Mouse (Mus musculus): ENCODE data around the gene Tfb1m.

The Tfb1m gene

DNA sequence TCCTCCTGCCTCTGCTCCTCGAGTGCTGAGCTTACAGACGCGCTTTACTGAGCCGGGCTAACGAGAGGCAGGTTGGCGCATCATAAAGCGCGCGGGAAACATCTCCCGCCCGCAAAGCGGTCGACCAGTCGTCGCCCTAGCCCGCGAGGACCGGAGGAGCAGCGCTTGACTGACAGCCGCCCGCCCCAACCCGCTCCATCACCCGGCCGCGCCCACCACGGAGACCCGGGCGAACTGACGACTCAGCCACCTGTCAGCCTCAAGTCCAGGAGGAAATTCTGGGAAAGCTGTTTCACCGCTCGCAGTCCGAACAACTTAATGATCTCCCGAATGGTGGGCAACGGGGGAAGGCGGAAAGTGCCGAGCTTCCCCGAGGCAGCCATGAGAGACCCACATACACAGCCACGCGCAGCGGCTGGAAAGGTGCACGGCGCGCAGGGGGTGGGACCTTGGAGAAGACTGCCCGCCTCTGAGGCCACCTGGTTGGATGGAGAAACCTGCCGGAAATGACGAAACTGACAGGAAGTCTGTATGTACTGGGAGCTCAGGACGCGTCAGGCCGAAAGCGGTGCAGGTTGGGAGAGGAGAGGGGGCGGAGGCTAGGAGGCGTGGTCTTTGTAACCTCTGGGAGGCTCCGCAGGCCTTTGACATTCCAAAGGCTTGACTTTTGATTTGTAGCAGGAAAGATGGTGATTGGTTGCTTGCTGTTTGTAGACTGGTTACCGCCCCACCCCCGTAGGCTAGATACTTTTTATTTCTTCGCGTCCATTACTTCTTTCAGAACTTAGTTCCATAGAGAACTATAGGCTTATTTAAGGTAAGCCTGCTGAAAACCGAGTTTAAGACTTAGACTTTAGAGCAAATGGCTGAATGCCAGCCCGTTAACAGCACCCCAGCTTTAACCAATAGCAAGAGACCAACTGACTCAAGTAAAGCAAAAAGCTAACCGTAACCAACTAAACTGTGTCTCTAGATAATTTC is at the start of gene Tfb1m:
Tfb1m (minus strand) TSS at position 451 of the 981 bp plus-strand sequence.
- DNase-seq (ENCODE audit: low read depth in 1 of 2, low spot score in 2 of 2), result peak; percentile 94 to 95

DNA sequence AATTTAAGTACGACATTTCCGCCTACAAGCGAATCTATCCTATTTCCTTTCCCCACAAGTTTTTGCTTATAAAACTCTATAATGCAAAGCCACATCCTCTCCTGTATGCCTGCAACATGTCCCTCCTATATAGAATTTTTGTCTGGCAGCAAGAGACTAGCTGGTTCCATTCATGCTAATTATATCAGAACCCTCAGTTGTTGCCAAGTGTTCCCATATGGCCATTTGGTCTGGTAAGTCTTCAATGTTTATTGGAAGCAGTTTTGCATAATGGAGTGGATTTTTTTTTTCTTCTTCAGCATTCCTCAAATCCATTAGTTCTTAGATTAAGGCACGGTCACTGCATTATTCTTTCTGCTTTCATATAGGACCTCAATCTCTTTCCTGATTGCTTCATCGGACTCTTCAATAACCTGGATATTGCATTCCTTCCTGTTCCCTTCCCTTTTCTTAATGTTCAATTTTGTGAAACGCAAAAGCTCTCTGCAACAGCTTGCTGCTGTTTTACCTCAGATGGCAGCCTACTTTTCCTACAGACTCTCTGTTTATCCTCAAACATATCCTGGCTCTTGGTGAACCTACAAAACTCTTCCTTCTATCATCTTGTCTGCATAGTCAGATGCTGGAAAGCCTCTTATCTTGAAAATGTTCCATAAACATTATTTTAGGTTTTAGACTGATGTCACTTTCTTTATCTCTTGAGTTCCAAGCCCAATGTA is 45.5 kb upstream of the Tfb1m start:
- DNase-seq (ENCODE audit: low read depth in 1 of 2, low spot score in 2 of 2), result no peak

DNA sequence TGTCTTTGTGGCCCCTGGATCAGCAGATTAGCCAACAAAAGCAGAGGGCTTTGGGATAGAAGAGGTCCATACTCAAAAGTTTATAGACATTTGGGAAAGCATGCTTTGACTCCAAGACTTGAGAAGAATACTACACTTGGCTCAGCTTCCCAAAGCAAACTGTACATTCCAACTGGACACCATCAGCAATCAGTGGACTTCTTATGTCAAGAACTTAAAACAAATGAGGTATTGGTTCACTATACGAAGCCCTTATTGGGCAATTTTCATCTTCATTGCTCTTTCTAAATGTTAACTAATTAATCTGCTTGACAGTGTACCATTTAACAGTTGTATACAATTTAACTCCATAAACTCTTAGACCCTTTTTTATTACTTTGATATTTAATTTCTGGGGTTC is 40.8 kb upstream of the Tfb1m start:
- no peak for DNase-seq (ENCODE audit: low read depth in 1 of 2, low spot score in 2 of 2)

DNA sequence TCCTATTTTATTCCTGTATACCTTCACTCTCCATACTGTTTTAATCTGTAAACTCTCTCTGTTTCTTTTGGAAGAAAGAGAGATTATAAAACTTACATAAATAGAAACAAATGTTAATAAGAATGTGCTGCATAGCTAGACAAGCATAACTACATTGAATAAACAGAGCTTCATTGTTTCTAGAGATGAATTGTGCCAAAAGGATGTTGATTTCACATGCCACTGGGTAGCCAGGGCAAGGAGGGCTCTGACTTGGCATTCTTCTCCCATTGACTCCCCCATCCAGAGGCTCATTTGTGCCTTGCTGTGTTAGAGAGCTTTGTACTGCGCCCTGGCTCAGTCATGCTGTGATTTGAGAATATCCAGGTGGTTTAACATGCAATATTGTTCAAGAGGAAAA is 40.3 kb upstream of the Tfb1m start:
- DNase-seq (ENCODE audit: low read depth in 1 of 2, low spot score in 2 of 2), result no peak

DNA sequence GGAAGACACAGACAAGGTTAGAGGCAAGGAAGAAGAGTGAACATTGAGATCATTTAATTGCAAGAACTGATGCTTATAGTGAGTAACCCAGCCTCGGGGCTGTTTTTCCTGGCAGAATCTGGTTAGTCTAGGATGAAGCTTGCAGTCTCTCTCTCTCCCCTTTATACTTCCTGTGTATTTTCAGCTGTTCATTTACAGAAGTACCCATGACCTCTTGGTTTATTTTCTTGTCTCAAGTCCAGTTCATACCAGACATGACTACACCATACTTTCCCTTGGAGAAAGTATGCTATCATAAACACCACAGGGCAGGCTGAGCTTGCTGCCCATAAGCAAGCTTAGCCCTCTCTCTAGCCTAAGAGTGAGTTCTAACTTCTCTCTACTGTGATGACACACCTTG is 39.5 kb upstream of the Tfb1m start:
- no peak for DNase-seq (ENCODE audit: low read depth in 1 of 2, low spot score in 2 of 2)

DNA sequence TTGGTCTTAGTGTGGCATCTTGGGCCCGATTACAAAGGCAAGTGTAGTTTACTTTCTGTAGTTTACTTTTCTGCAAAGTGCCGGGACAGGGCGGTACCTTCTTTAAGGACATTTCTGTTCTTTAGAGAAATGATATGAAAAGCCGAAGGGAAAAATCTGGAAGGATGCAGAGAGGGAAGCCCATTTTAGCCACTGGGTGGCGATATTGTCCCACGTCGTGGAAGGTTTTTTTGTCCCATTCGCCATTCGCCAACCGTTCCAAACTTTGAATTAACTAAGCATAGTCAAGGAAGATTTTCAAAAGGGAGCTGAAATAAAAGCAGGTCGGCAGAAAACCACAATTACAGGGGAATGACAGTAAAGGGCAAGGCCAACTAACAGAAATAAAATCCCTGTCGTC is 13.3 kb upstream of the Tfb1m start:
- DNase-seq (ENCODE audit: low read depth in 1 of 2, low spot score in 2 of 2), result no peak

DNA sequence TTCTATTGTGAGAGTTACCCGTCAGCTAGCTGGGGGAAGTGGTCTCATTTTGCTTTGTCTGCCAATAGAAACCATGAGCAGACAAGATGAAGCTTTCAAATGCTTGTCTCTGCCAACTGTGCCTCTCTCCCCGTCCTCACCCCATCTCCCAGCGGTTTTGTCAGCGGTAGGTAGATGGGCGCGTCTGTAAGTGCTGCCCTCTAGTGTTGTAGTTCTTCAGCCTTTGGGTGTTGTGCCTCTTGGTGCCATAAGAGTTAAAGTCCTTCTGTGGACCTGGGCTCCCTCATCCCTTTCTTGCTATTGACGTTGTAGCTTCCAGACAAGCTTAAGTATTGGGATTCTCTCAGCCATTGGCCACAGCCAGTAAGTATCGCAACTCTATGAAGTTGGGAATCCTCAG is 4.8 kb upstream of the Tfb1m start:
- no peak for DNase-seq (ENCODE audit: low read depth in 1 of 2, low spot score in 2 of 2)

DNA sequence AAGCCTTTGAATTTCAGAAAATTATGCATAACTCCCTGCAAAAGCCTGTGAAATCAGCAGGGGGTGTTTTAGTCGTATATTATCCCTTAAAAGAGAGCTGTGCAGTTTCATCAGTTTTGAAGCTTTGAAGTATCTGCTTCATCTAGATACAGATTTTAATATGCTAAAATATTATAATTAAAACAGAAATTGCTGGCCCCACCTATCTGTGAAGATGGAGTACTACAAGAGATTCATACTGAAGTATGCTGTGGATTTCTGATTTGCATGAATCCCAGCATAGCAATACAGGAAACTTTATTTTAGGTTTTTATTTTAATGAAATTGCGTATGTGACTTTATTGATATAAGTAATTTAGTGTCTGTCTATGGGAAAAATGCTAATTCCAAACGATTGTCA is 3.0 kb upstream of the Tfb1m start:
- DNase-seq (ENCODE audit: low read depth in 1 of 2, low spot score in 2 of 2), result no peak

DNA sequence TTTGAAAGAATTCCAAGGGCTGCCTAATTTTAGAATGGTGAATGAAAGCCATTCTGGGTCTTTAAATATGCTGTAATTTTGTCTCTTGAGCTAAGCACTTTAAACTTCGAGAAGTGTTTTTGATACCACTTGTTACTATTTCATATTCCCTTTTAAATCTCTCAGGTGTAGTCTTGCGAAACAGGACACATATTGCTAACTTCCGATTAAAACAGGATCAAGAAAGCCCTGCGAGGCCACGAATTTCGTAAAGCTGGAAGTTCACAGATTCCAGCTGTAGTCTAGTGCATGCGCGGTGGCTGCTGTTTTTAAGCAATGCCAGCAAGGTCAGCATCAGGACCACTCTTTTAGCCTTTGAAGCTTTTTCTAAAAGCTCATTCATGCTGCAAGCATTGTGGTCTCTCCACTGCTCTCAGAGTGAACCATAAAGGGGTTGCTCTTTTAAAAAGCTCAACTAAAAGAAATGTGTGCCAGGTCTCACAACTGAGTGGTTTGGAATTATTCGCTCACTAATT is 832 bp upstream of the Tfb1m start:
- no peak for DNase-seq (ENCODE audit: low read depth in 1 of 2, low spot score in 2 of 2)

DNA sequence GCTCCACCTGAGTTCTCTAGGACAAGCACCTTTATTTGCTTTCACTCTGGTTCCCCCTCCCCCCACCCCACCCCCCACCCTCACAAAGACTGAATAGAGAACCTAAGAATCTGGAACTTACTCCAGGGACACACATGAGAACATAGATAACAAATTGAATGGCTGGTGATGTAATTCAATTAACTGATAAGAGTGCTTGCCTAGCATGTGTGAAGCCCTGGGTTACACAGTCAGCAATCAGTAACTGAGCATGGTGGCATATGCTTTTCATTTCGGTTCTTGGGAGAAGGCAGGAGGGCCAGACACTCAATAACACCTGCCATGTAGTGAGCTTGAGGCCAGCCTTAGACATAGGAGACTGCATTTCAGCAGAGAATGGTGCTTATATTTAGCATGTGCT is 1.3 kb downstream of the Tfb1m start:
- no peak for DNase-seq (ENCODE audit: low read depth in 1 of 2, low spot score in 2 of 2)

DNA sequence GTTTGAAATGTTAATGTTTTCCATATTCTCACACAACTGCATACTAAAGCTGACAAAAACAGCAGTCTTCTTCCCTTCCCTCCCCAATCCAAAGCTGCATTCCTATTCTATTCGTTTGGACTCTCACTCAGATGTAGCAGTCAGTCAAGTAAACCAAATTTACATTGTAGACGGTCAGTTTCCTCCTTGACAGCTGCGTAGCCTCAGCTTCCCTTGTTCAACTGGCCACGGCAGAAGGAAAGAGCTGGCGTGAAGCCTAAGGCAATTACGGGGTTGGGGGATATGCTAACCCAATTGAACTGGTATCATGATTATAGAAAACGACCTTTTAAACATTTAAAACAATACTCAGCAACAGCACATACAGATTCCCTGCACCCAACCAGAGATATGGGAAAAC is 9.9 kb downstream of the Tfb1m start:
- DNase-seq (ENCODE audit: low read depth in 1 of 2, low spot score in 2 of 2), result no peak

DNA sequence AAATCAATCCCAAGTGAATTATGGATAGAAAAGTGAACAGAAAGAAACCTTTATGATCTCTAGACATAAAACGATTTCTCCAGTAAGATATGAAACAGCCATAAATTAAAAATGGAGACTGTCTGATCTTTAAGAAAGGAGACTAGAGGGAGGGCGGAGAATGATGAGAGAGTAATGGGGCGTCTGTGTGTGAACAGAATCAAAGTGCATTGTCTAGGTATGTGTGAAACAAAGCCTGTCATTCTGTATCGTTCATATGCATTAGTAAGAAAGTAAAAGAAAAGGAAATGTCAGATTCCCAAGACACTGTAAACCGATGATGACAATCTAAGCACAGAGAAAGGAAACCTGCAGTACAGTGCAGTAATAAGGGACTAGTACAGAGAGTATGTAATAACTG is 16.5 kb downstream of the Tfb1m start:
- DNase-seq (ENCODE audit: low read depth in 1 of 2, low spot score in 2 of 2), result no peak

DNA sequence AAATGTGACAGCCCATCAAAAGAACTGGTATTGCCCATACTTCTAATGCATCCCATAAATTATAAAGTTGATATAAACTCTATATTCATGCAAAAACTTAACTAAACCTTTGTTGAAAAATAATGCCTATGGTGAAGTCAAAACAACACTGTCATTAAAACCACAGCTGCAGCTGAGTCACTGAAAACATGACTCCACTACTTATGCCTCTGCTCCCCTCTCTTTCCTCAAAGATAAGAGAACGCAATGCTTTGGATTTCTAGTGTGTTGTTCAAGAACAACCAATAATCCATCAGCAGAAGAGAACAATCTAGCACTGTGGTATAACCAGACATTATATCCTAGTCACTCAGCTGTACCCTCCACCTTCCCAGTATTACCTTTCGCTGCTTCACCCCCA is 17.3 kb downstream of the Tfb1m start:
- DNase-seq (ENCODE audit: low read depth in 1 of 2, low spot score in 2 of 2), result no peak

DNA sequence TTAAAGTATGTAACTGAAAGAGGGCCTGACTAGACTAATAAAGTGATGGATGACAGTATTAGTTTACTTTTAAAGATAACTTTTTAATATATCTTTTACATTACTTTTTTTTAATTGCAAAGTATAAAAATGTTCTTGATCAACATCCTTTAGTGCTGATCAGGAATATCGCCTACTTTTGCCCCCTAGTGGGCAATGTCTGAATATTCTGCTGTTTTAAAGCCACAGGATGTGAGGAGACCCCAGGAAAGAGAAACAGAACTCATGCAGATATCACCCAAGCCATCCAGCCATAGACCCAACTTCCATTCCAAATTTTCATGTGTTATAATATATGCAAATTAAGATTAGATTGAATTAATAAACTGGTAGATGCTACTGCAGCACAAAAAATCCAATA is 24.2 kb downstream of the Tfb1m start:
- DNase-seq (ENCODE audit: low read depth in 1 of 2, low spot score in 2 of 2), result no peak

DNA sequence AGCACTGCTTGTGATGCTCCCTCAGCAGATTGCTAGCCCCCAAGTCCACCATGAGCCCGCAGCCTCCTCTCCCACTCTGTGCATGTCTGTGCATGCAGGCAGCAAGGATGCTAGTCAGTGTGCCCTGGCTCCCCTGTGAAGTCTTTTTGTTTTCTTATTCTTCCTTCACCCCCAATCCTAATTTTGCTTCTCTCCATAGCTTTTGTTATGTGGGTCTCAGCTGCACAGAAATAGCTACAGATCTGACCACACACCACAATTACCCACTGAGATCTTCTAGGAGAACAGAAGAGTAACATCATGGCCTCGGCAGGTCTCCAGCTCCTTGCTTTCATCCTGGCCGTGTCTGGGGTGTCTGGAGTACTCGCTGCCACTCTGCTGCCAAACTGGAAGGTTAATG is 25.3 kb downstream of the Tfb1m start, which contains the start of gene Cldn20:
Cldn20 (plus strand) TSS at position 301 of the 400 bp plus-strand sequence.
- no peak for DNase-seq (ENCODE audit: low read depth in 1 of 2, low spot score in 2 of 2)

DNA sequence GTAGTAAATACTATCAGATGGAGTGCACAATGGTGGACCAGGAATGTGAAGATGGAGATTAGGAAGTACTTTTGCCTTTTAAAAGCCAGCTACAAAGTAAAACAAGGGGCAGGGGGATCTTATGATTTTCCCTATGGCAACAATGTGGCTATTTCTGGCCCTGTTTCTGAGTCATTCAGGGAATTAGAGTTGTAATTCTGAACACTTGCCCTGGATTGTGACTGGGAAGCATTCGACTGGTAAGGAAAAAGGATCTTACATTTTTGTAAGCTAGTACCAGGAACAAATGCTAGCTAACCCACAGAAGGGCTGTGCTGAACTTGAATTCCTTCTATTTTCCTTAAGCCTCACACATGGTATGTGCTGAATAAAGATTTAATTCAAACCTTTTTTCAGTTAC is 25.9 kb downstream of the Tfb1m start:
- DNase-seq (ENCODE audit: low read depth in 1 of 2, low spot score in 2 of 2), result no peak

DNA sequence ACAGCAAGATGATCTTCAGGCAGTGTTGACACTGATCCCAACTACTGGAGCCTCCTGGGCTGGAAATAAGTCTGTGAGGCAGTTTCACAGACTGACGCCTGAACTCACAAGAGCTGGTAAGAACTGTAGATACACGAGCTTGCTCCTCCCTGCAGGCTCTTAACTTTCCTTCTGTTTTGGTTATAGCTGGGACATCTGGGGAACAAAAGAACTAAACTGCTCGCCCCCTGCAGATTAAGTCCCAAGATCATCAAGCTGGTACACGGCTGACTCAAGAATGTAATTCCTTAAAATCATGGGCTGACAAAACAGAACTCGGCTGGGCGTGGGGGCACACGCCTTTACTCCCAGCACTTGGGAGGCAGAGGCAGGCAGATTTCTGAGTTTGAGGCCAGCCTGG is 27.0 kb downstream of the Tfb1m start:
- DNase-seq (ENCODE audit: low read depth in 1 of 2, low spot score in 2 of 2), result no peak

DNA sequence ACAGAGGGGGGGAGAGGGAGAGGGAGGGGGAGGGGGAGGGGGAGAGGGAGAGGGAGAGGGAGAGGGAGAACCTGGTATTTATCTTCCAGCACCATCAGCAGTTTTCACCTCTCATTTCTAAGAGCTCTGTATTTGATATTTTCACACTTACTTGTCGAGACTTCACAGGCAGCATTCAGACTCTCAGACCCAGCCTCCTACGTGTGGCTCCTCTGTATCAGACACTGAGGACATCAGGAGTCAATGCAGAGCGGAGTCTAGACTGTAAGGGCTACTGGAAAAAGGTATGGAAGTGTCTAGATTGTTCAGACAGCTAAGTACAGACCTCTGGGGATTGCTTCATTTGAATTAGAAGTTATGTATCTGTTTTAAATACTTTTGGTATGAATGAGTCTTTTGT is 28.1 kb downstream of the Tfb1m start:
- no peak for DNase-seq (ENCODE audit: low read depth in 1 of 2, low spot score in 2 of 2)

DNA sequence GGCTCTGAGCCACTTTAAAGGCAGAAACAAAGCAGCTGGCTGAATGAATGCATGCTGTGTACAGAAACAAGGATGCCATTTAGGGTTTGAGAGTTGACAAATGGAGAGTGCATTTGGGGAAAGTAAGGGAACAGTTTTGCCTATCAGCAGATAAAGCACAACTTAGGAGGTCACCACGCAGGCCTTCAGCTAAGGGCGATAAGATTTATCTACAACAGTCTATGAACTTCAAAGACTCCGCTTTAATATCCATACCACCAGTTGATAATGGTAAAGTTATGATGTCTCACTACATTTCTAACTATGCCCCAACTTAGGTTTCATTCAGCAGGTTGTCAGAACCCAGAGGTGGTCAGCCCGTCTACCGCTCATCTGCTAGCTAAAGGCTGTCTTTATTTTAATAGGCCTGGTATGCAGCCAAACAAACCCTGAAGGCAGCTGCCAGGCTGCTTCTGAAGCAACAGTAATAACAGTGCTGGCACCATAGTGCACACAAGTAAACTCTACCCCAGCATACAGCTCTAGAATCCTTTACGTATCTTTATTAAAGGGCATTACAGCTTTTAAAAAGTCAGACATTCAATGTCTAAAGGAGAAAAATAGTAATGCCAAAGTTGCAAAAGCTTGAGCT is 29.6 kb downstream of the Tfb1m start:
- DNase-seq (ENCODE audit: low read depth in 1 of 2, low spot score in 2 of 2), result no peak

DNA sequence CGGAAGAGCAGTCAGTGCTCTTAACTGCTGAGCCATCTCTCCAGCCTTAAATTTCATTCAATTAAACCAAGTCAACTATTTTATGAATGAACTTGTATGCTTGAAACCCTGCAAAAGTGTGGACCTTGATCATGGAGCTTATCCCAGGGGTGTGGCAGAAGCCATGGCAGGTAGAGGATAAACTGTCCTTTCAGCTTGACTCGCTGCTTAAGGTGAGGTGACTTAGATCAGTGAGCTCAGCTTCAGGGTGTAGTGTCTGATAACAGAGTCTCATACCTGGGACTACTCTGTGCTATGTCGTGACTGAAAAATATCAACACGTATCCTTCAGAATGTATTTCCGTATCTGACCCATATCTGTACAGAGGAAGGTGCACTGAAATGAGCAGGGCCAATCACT is 37.2 kb downstream of the Tfb1m start:
- DNase-seq (ENCODE audit: low read depth in 1 of 2, low spot score in 2 of 2), result no peak

DNA sequence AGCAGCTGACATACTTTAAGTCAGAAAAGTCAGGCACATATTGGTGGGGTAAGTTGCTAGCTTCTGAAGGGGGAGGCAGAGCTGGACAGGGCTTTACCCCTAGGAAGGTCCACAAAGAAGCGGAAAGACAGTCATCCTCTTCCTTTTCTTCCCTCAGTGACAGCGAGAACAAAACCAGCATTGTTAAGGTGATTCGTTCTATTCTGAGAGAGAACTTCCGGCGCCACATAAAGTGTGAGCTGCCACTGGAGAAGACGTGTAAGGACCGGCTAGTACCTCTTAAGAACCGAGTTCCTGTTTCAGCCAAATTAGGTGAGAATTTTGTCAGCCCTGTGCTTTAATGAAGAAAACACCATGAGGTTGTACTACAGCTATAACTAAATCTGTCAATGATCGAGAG is 41.2 kb downstream of the Tfb1m start:
- DNase-seq (ENCODE audit: low read depth in 1 of 2, low spot score in 2 of 2), result no peak

DNA sequence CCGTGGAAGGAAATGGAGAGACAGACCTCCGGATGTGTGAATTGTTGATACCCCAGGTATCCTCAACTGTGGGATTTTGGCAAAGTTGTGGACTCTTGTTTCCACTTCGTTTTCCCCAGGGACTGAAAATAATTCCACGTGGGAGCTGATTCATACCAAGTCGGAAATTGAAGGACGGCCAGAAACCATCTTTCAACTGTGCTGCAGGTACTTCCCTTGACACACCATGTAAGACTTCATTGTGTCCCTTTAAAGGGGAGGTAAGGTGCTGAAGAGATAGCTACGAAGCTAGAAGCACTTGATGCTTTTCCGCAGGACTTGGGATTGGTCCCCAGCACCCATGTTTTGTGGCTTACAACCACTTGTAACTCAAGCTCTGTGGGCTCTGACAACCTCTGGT is 41.7 kb downstream of the Tfb1m start:
- no peak for DNase-seq (ENCODE audit: low read depth in 1 of 2, low spot score in 2 of 2)
